Mouse (Mus musculus) heart, postnatal 0 days (tissue): Measurements from ENCODE around the gene Mylk. TPM values are rescaled to one million over a fixed set of nuclear protein-coding genes. Genes with fewer than 3 reads are reported as not detected.

ENCODE experiments used
- ATAC-seq: fragments of 200-750 bp; cut with Nextera tagmentation; 2 replicates; pipeline ENCODE4 v1.8.0; 2017; ENCODE audit warnings: low read depth, moderate number of reproducible peaks, moderate library complexity; ENCODE audit not compliant: insufficient read depth
- DNase-seq: peaks from one replicate; pipeline ENCODE4 v3.0.0-alpha.2; 2016; ENCODE audit warnings: low spot score
- H3K27ac ChIP-seq: fragments of 300-500 bp; sonication (generic); 2 replicates; pipeline ENCODE4 v1.5.1; 2014; ENCODE audit warnings: low read depth, mild to moderate bottlenecking
- H3K27me3 ChIP-seq: fragments of 300-500 bp; sonication (generic); 2 replicates; pipeline ENCODE4 v1.6.1; 2014; ENCODE audit warnings: low read length, mixed read lengths; ENCODE audit not compliant: control insufficient read depth, insufficient read depth
- H3K36me3 ChIP-seq: fragments of 300-500 bp; sonication (generic); replicated peaks from 2 replicates; pipeline ENCODE4 v1.6.1; 2014; ENCODE audit warnings: low read length, mixed read lengths; ENCODE audit not compliant: control insufficient read depth, insufficient read depth
- H3K4me1 ChIP-seq: fragments of 300-500 bp; sonication (generic); 2 replicates; pipeline ENCODE4 v1.6.1; 2014; ENCODE audit warnings: antibody characterized with exemption; ENCODE audit not compliant: control insufficient read depth, insufficient read depth
- H3K4me2 ChIP-seq: fragments of 300-500 bp; sonication (generic); 2 replicates; pipeline ENCODE4 v1.6.1; 2014; ENCODE audit warnings: low read depth, mild to moderate bottlenecking, low read length, moderate library complexity
- H3K4me3 ChIP-seq: fragments of 300-500 bp; sonication (generic); 2 replicates; pipeline ENCODE4 v1.5.1; 2014; ENCODE audit warnings: low read depth, low read length
- H3K9ac ChIP-seq: fragments of 300-500 bp; sonication (generic); replicated peaks from 2 replicates; pipeline ENCODE4 v1.6.1; 2014; ENCODE audit warnings: low read depth, low read length, mixed read lengths
- H3K9me3 ChIP-seq: fragments of 300-500 bp; sonication (generic); replicated peaks from 2 replicates; pipeline ENCODE4 v1.6.1; 2016; ENCODE audit warnings: low read length; ENCODE audit not compliant: control insufficient read depth
- CTCF ChIP-seq: IDR thresholded peaks from 2 replicates; pipeline ENCODE4 v1.5.1; 2016; ENCODE audit warnings: antibody characterized with exemption, control low read depth, low read depth
- EP300 ChIP-seq: IDR thresholded peaks from 2 replicates; pipeline ENCODE4 v1.6.1; 2016; ENCODE audit warnings: antibody characterized with exemption, low read depth
- WGBS: fragments of 180-500 bp; shearing (Covaris S2); extraction: QIAGEN DNeasy Blood & Tissue Kit; methylation state at CpG from one replicate; pipeline ENCODE4 v1.1.7; 2014; 5-methylcytosine and 5-hydroxymethylcytosine counted together
- polyA plus RNA-seq: library from polyadenylated mRNA; unstranded; fragments of >200 nt; fragmentation: Nextera tagmentation; extraction: Ambion mirVana; gene quantifications from 2 replicates; pipeline ENCODE4 v1.2.1, GENCODE M21; 2015
- total RNA-seq: library from RNA; depleted of rRNA; stranded (reverse); fragments of >200 nt; gene quantifications from 2 replicates; pipeline ENCODE4 v1.2.3, GENCODE M21; 2014; ENCODE audit warnings: low replicate concordance

Gene Mylk
- total and polyA plus RNA-seq, 2 experiments from 2014 or later = 6.2 to 148 TPM

GRCm38 (mm10) chr16:34855136-34855535, 110.1 kb downstream of the Mylk start:
- H3K4me2 ChIP-seq = no peak overlapping the region

GRCm38 (mm10) chr16:34855751-34856150, 110.7 kb downstream of the Mylk start:
- ATAC-seq (no peak), DNase-seq (no peak)
- no peaks in the 10 kb centered on the region for H3K27me3 ChIP-seq
- H3K9ac ChIP-seq = no peak overlapping the region
- H3K4me3 ChIP-seq = no peak overlapping the region
- TF ChIP-seq EP300 (no peak), CTCF (no peak)
- no peak overlapping the region for H3K27ac ChIP-seq
- H3K4me2 ChIP-seq = no peak overlapping the region
- H3K4me1 ChIP-seq = no peaks in the 10 kb centered on the region
- H3K36me3 ChIP-seq = no peaks in the 10 kb centered on the region
- 71% methylated on average over 2 of the region's 2 CpGs for WGBS
- no peaks in the 10 kb centered on the region for H3K9me3 ChIP-seq

More at GRCm38 (mm10) chr16:34855136-34855535, 110.1 kb downstream of the Mylk start:
- H3K27ac ChIP-seq = no peak overlapping the region
- H3K9ac ChIP-seq = no peak overlapping the region
- WGBS = 76% methylated on average over 6 of the region's 6 CpGs
- H3K27me3 ChIP-seq = no peaks in the 10 kb centered on the region
- no peak overlapping the region for H3K4me3 ChIP-seq
- no peaks in the 10 kb centered on the region for H3K9me3 ChIP-seq
- no peaks in the 10 kb centered on the region for H3K4me1 ChIP-seq
- no peaks in the 10 kb centered on the region for H3K36me3 ChIP-seq
- DNase-seq (no peak), ATAC-seq (no peak)
- TF ChIP-seq EP300 = no peak
- TF ChIP-seq CTCF = no peak

GRCm38 (mm10) chr16:34857631-34858030, 112.6 kb downstream of the Mylk start:
- no peak overlapping the region for H3K4me2 ChIP-seq
- H3K4me3 ChIP-seq = no peak overlapping the region
- peaks cover 9% of the 10 kb centered on the region; the same call in 1 of the 2 replicates for H3K4me1 ChIP-seq
- no peak overlapping the region for H3K9ac ChIP-seq
- H3K9me3 ChIP-seq = no peaks in the 10 kb centered on the region
- WGBS = 67% methylated on average over 5 of the region's 5 CpGs
- no peak for ATAC-seq
- no peak for DNase-seq
- no peak overlapping the region for H3K27ac ChIP-seq
- H3K27me3 ChIP-seq = no peaks in the 10 kb centered on the region
- no peaks in the 10 kb centered on the region for H3K36me3 ChIP-seq
- TF ChIP-seq EP300 = no peak
- no peak for TF ChIP-seq CTCF

GRCm38 (mm10) chr16:34860761-34861160, 115.8 kb downstream of the Mylk start:
- WGBS = 87% methylated on average over 3 of the region's 3 CpGs
- no peak for TF ChIP-seq EP300
- no peak for TF ChIP-seq CTCF
- H3K4me2 ChIP-seq = no peak overlapping the region
- H3K27me3 ChIP-seq = no peaks in the 10 kb centered on the region
- no peaks in the 10 kb centered on the region for H3K36me3 ChIP-seq
- H3K9ac ChIP-seq = no peak overlapping the region
- ATAC-seq = no peak
- no peak overlapping the region for H3K4me3 ChIP-seq
- peaks cover 9% of the 10 kb centered on the region; the same call in 1 of the 2 replicates for H3K4me1 ChIP-seq
- DNase-seq = no peak
- H3K9me3 ChIP-seq = no peaks in the 10 kb centered on the region
- no peak overlapping the region for H3K27ac ChIP-seq

GRCm38 (mm10) chr16:34861744-34862365, 116.8 kb downstream of the Mylk start:
- peak; percentile 17; the same call in 1 of the 2 replicates for ATAC-seq
- no peak for TF ChIP-seq CTCF
- TF ChIP-seq EP300 = no peak
- Histone ChIP-seq H3K27ac (peak overlapping the region; percentile 34; the same call in 1 of the 2 replicates), H3K4me3 (no peak overlapping the region), H3K36me3 (no peaks in the 10 kb centered on the region), H3K4me1 (peaks cover 9% of the 10 kb centered on the region; the same call in 1 of the 2 replicates), H3K4me2 (no peak overlapping the region), H3K27me3 (no peaks in the 10 kb centered on the region), H3K9ac (no peak overlapping the region), H3K9me3 (no peaks in the 10 kb centered on the region)
- WGBS = 32% methylated on average over 10 of the region's 10 CpGs
- no peak for DNase-seq

GRCm38 (mm10) chr16:34865373-34865772, 120.4 kb downstream of the Mylk start:
- H3K4me2 ChIP-seq = no peak overlapping the region
- no peak for TF ChIP-seq CTCF
- TF ChIP-seq EP300 = no peak
- no peak overlapping the region for H3K27ac ChIP-seq
- ATAC-seq (no peak), DNase-seq (no peak)
- WGBS = 53% methylated on average over 4 of the region's 4 CpGs
- H3K4me1 ChIP-seq = peaks cover 9% of the 10 kb centered on the region; the same call in 1 of the 2 replicates
- H3K27me3 ChIP-seq = no peaks in the 10 kb centered on the region
- no peaks in the 10 kb centered on the region for H3K9me3 ChIP-seq
- H3K4me3 ChIP-seq = no peak overlapping the region
- no peaks in the 10 kb centered on the region for H3K36me3 ChIP-seq
- no peak overlapping the region for H3K9ac ChIP-seq
